Mouse (Mus musculus) olfactory bulb, adult 2 months (tissue): ENCODE data around the gene Brk1.

Experiments used
- CTCF ChIP-seq: fragments of 200-500 bp; IDR thresholded peaks from 2 replicates; pipeline ENCODE4 v1.5.1; 2012; ENCODE audit warnings: low read depth, mild to moderate bottlenecking, low read length, moderate library complexity; ENCODE audit not compliant: insufficient read depth
- POLR2A ChIP-seq: fragments of 200-500 bp; IDR thresholded peaks from 2 replicates; pipeline ENCODE4 v1.6.1; 2012; ENCODE audit warnings: mild to moderate bottlenecking, low read depth, low read length, moderate library complexity; ENCODE audit not compliant: insufficient read depth

DNA sequence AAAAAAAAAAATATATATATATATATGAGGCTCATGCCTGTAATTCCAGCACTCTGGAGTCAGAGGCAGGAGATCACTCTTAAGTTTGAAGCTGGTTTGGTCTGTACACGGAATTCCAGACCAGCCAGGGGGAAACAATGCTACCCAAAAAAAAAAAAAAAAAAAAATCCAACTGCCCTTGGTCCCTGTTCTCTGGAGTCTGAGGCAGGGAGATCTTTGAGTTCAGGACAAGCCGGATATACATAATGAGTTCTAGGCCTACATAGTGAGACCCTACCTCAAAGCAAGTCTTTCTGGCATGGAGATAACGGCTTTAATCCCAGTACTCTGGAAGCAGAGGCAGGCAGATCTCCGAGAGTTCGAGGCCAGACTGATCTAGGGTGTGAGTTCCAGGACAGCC is 18.8 kb downstream of the Brk1 start:
- no peak for TF ChIP-seq POLR2A
- no peak for TF ChIP-seq CTCF
